Mouse (Mus musculus) induced T-regulatory cell, adult 2 months (primary cell): ENCODE results near the gene Rab3il1.
A peak's percentile ranks its signal among the peaks of the same experiment; 100 is the strongest.

ENCODE experiments used
- DNase-seq: peaks from one replicate; pipeline ENCODE4 v3.0.0-alpha.2; 2012; ENCODE audit warnings: low read depth

Rab3il1 gene

GRCm38 (mm10) chr19:10013348-10013747 is 11.9 kb downstream of the Rab3il1 start:
- DNase-seq = no peak

DNA sequence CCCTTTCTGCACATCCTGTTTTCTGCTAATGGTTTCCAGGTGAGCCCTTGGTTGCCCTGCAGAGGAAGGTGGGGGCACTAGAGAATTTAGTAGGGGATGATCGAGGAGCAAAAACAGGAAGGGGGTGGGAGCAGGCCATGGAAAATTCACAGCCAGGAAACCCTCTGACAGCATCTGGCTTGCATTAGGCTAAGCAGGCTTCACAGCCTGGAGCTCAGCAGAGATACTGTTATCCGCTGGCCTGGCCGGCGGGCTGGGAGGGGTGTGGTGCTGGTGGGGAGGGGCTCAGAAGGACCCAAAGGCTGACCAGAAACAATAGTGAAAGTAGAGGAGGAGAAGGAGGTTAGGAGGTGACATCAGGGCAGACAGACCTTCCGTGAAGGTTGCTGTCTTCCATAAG is 12.4 kb downstream of the Rab3il1 start:
- no peak for DNase-seq

DNA sequence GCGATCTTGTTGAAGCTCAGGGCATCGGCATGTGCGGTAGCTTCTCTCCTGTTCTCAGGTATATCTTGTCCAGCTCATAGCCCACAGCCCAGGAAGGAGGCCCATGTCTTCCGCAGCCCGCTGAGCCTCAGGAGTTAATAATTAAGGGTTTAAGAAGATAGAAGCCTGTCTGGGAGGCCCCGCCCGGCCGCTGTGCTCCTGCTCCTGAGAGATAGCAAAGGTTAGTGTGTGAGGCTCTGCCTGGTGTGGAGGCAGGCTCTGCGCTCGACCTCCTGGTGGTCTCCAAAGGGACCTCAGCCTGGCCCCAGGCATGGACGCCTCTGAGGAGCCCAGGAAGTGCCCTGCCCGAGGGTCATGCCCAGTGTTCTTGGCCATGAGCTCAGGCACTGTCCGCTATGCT is 13.4 kb downstream of the Rab3il1 start:
- DNase-seq = no peak

DNA sequence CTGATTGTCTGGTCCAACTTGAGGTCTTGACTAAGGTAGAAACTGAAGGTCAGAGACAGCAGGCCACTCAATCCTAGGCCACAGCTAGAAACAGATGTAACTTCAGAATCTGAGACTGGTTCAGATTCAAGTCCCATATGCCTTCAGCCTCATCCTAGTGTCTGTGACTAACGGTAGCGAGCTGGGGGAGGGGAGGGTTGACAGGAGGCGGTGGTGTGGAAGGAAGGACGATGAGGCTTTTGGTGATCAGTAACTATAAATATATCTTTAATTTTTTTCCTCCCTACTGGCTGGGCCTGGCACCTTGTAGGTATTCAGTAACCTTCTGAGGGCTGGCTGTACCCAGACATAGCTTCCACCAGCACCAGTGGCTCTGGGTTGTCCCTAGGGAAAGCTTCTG is 14.0 kb downstream of the Rab3il1 start:
- DNase-seq = no peak

- no peak for DNase-seq
Observed at GRCm38 (mm10) chr19:10016151-10016550, 14.7 kb downstream of the Rab3il1 start.

DNA sequence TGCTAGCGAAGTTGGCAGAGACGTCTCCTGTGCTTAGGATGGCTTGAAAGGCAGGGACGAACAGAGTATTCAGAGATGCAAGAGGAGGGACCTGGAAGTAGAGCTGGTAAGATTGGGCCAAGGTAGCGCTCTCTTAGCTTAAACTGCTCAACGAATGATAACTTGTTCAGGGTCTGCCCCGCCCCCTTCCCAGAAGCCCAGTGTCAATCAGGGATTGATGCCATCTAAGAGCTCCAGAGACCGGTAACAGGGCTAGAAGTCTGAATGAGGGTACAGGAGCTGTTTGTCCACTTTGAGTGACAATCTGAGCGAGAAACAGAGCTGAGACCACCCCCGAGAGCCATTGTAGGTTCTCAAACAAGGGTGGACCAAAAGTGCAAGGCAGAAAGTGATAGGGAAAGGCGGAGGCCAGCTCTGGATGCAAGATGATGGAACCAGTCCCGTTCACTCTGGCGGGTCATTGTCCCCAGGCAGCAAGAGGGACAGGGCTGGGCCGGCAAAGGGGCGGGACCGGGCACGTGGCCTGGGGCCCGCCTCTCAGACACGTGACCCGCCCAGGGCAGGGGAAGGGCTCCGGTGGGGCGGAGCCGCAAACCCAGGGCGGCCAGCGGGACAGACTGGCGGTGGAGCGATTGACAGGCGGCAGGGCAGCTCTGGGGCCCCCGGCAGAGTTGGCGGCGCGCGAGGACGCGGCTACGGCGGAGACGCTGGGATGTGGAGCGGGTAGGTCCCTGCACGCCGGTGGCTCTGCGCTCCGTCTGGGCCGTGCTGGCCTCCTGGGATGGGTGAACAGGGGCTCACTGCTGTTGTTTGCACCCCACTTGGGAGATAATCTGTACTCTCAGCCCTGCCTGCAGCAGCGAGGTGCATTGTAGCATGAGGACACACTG is 16.4 kb downstream of the Rab3il1 start:
- peak; percentile 58 for DNase-seq

- no peak for DNase-seq
Observed at GRCm38 (mm10) chr19:10018527-10018818, 17.0 kb downstream of the Rab3il1 start.

- no peak for DNase-seq
Observed at GRCm38 (mm10) chr19:10019214-10019760, 17.8 kb downstream of the Rab3il1 start.

GRCm38 (mm10) chr19:10021981-10022380 is 20.5 kb downstream of the Rab3il1 start:
- no peak for DNase-seq

DNA sequence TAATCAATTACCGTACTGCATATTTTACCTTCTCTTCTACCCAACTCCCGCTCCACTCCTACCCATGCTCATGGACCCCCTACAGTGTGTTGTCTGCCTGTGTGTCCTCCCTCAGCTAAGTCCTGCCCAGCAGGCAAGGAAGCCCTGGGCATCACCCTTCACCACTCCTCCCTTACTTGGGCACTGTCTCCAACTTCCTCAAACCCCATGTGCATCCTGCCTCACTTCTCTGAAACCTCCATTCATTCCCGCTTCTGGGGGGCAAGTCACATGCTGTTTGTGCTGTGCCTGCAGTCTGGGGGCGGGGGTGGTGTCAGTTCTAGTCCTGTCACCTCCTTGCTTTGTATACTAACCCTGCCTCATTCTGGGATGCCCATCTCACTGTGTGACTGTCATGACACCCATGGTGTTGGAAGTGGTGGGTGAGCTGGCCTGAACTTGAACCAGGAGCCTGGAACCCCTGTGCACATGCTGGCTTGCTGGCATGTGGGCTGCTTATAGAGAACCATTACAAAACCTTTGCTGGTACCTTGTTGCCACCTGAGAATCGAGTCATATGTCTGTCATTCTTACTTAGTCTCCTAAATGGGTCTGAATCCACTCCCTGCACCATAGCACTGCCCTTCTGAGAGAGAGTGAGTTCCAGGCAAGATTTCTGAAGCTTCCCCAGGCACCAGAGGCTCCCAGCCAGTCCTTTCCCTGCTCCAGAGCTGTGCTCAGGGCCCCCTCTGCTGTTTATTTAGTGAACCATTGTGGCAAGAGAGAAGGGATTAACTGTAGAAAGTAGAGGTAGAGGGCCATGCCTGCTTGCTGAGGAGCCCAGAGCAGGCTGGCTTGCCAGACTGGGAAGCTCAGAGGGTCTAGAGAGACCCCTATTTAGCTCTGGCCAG is 21.2 kb downstream of the Rab3il1 start:
- no peak for DNase-seq

DNA sequence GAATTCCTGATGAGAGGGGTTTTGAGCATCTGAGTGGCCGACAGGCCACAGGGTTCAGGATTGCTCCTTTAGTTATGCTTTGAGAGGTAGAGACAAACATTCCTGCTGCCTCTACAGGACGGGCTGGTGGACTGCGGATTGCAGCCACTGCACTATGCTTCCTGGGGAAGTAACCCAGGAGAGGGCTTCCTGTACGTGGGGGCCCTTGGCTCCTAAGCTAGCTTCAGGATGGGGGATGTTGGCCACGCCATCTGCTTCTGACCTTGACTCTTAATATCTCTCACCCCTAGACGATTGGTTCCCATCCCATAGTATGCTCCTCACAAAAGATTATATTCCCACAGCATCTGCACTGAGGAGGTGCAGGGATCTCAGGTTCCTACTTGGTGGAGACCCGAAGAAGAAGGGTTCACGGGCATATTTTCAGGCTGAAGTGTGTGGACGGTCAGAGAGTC is 21.9 kb downstream of the Rab3il1 start:
- no peak for DNase-seq

- no peak for DNase-seq
Observed at GRCm38 (mm10) chr19:10025169-10025875, 23.9 kb downstream of the Rab3il1 start.

- no peak for DNase-seq
Observed at GRCm38 (mm10) chr19:10029746-10030145, 28.3 kb downstream of the Rab3il1 start.

DNA sequence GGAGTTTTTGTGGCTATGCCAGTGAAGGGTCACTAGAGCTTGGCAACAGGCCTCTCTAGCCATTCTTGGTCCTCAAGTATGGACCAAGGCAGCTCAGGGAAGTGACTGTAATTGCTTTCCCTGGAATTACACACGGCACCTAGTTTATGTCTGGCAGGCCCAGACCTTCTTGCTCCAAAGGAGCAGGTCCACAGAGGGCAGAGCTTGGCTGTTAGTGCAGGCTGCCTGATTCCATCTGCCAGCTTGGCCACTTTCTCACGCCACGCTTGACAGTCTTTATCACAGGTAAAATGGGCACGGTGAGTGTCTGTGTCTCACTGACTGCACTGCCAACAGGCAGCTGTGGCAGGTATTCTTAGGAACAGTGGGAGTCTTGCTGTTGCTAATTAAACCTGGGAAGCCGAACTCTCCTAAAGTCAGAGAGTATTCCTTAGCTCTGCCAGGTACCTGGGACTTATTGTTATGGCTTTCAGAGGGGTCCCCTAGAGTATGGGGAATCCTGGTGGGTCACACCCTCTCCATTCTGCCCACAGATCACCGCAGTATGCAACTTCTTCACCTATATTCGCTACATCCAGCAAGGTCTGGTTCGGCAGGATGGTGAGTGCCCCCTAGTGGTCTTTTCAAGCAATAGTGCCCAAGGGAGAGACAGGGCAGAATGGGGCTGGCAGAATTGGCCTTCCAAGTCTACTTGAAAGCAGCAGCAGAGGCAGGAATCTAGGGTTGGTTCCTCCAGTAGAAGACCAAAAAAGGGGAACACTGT is 31.9 kb downstream of the Rab3il1 start:
- DNase-seq = peak; percentile 76

- DNase-seq = no peak
Observed at GRCm38 (mm10) chr19:10034356-10034755, 32.9 kb downstream of the Rab3il1 start.

DNA sequence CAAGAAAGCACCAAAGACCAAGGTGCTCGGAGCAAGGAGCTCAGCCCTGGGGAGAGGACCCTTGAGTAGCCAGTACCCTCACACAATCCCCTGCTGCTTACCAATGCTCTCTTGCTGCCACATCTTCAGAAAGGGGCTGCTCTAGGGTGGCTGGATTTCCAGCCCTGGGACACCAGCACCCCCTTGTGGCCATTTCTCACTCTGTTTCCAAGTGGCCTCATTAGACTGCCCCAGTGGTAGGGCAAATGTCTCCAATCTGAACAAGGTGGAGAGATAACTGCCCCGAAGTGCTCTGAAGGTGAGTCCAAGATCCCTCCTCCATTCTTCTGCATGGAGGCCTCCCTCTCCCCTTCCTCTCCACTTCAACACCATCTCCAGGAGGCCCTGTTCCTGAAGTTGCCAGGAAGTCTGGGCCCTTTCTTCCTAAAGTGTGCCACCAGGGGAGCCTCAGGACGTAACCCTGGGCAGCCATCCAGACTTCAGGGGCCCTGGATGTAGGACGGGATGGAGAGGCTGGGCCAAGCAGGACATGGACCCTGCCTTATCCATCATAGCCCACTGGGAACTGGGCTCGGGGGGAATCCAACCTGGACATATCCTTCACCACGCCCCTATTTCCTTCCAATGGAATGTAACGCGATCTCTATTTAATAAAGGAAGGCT is 33.4 kb downstream of the Rab3il1 start:
- DNase-seq = peak; percentile 83

- no peak for DNase-seq
Observed at GRCm38 (mm10) chr19:10037534-10037933, 36.1 kb downstream of the Rab3il1 start.

- DNase-seq = no peak
Observed at GRCm38 (mm10) chr19:10038364-10038763, 36.9 kb downstream of the Rab3il1 start.

GRCm38 (mm10) chr19:10038910-10039309 is 37.4 kb downstream of the Rab3il1 start:
- no peak for DNase-seq

DNA sequence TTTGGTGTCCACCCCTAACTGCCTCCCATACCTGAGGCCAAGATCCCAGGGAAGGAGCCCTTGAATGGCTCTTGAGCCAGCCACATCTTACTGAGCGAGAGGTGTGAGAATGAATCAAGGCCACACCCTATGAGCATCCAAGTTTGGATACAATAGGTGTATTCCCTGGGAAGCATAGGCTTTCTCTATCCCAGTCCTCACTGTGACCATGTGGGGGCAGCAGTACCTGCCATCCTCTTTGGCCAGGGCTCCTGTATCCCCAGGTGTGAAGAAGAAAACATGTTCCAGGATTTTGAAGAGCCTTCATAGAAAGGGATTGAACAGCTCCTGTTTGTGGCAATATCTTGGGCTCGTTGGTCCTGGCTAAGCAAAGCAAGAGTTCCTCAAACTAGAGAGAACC is 38.1 kb downstream of the Rab3il1 start:
- DNase-seq = no peak

GRCm38 (mm10) chr19:10040866-10041387 is 39.5 kb downstream of the Rab3il1 start:
- DNase-seq = no peak
